9 mouse cellular contexts compared by ENCODE assay signal in the genomic region with DNA sequence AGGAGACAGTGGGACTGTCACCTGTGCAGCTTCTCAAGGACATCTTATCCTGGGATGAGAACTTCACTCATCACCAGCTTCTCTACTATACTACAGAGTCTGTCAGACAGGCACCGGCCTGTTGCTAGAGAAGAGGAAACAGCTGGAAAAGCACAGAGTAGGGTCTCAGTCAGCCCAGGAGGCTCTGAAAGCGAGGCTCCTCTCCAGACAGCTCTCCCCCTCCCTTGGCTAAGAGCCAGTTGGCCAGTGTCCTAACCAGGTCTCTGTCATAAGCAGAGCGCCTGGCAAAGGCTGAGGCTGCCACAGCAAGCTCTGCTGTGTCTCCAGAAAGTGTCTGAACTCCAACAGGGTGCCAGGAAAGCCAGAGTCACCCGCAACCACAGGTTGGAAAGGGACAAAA. TPM values are rescaled to one million over a fixed set of nuclear protein-coding genes. Genes with fewer than 3 reads are reported as not detected.
DNase-seq lines count a peak whose midpoint lies in the region; ATAC-seq and TF ChIP-seq lines count a peak whose summit lies in the region.
"Had no signal": no experiment of that assay in that cellular context is flagged by ENCODE, and none has a peak within 500 bp of the region (broad histone marks: within the 10 kb centered on the region; RNA-seq: fewer than 3 reads in every experiment).

No protein-coding gene starts in this region.

- no peak overlapping the region for H3K4me3 ChIP-seq in forebrain, postnatal 0 days (ENCODE audit: low read depth, low read length)
- H3K4me3 ChIP-seq in neural tube, embryonic 14.5 days (ENCODE audit: low read depth, low read length), result no peak overlapping the region

- no peaks in the 10 kb centered on the region for H3K9me3 ChIP-seq in forebrain, postnatal 0 days (ENCODE audit: low read length)
- H3K9me3 ChIP-seq in neural tube, embryonic 14.5 days (ENCODE audit: control insufficient read depth, low read length), result no peaks in the 10 kb centered on the region

- peak; percentile 79 for DNase-seq in kidney, postnatal 10 days
- no peak for DNase-seq in kidney, adult 8-10 months
- peak; percentile 68 for DNase-seq in retina, postnatal 1 day
- no peak for DNase-seq in retina, embryonic 14.5 days (ENCODE audit: low spot score)
- DNase-seq in forebrain, postnatal 0 days, result no peak
- no peak for DNase-seq in gastrocnemius, postnatal 10 days

- H3K4me1 ChIP-seq in forebrain, postnatal 0 days (ENCODE audit: insufficient read depth), result peaks cover 9% of the 10 kb centered on the region
- peaks cover 14% of the 10 kb centered on the region; the same call in 1 of the 2 replicates for H3K4me1 ChIP-seq in neural tube, embryonic 14.5 days (ENCODE audit: control insufficient read depth, insufficient read depth, low read length)

- H3K4me2 ChIP-seq in forebrain, postnatal 0 days (ENCODE audit: low read depth), result no peak overlapping the region
- no peak overlapping the region for H3K4me2 ChIP-seq in neural tube, embryonic 14.5 days (ENCODE audit: low read depth, low read length)

- TF ChIP-seq CTCF in forebrain, postnatal 0 days (IDR thresholded peaks at IDR 0.05; ENCODE audit: low read depth), result no peak

- no peaks in the 10 kb centered on the region for H3K27me3 ChIP-seq in forebrain, postnatal 0 days (ENCODE audit: insufficient read depth, low read length)
- no peaks in the 10 kb centered on the region for H3K27me3 ChIP-seq in neural tube, embryonic 14.5 days (ENCODE audit: control insufficient read depth, insufficient read depth, low read length)

- no peak overlapping the region for H3K9ac ChIP-seq in forebrain, postnatal 0 days
- H3K9ac ChIP-seq in neural tube, embryonic 14.5 days (replicated peaks; ENCODE audit: low read depth, low read length), result no peak overlapping the region

- peak; percentile 40 for ATAC-seq in forebrain, postnatal 0 days
- peak; percentile 74; the same call in 1 of the 2 replicates for ATAC-seq in neural tube, embryonic 14.5 days (ENCODE audit: low read depth)
- no peak for ATAC-seq in megakaryocyte-erythroid progenitor cell, adult 5-6 weeks (replicated peaks; ENCODE audit: low FRiP score, low TSS enrichment, poor library complexity, severe bottlenecking)

- WGBS in forebrain, postnatal 0 days, result 33% methylated on average over 4 of the region's 4 CpGs
- 44% methylated on average over 4 of the region's 4 CpGs for WGBS in neural tube, embryonic 14.5 days

- H3K27ac ChIP-seq in forebrain, postnatal 0 days (ENCODE audit: low read depth, low read length), result no peak overlapping the region
- H3K27ac ChIP-seq in neural tube, embryonic 14.5 days (ENCODE audit: low read depth, low read length), result no peak overlapping the region

- H3K36me3 ChIP-seq in forebrain, postnatal 0 days (ENCODE audit: insufficient read depth), result no peaks in the 10 kb centered on the region
- no peaks in the 10 kb centered on the region for H3K36me3 ChIP-seq in neural tube, embryonic 14.5 days (ENCODE audit: control insufficient read depth, insufficient read depth, low read length)

RNA-seq across cellular contexts. Expression of a gene that starts 3.4 kb away (rescaled TPM):
- 0.33 and 1.5 TPM in 2 replicates for total RNA-seq in forebrain, postnatal 0 days (2014; rRNA removed)
- 0.14 and 0.21 TPM in 2 replicates for polyA plus RNA-seq in forebrain, postnatal 0 days (2015; fragmentation: Nextera tagmentation; extraction: Ambion mirVana)
- polyA plus RNA-seq in neural tube, embryonic 14.5 days (2014; fragmentation: Nextera tagmentation; extraction: Ambion mirVana), result 0.31 TPM in 1 of 2 replicates, not detected in the other
- 0.81 and 2.2 TPM in 2 replicates for total RNA-seq in megakaryocyte-erythroid progenitor cell, adult 5-6 weeks (2014; fragmentation: Nextera tagmentation)
- 1.2 TPM in 2 replicates for total RNA-seq in megakaryocyte-erythroid progenitor cell, adult 5-6 weeks (2017)
- total RNA-seq in gastrocnemius, postnatal 10 days (2021), result 1 to 10 TPM; 1.2 to 2.7 TPM
- total RNA-seq: common myeloid progenitor, adult 5-6 weeks had no signal

RNA-seq across cellular contexts. Expression of a gene that starts 9.8 kb away (rescaled TPM):
- total RNA-seq in forebrain, postnatal 0 days (2014; rRNA removed), result 174 and 208 TPM in 2 replicates
- 121 and 165 TPM in 2 replicates for polyA plus RNA-seq in forebrain, postnatal 0 days (2015; fragmentation: Nextera tagmentation; extraction: Ambion mirVana)
- 91.4 and 94.6 TPM in 2 replicates for polyA plus RNA-seq in neural tube, embryonic 14.5 days (2014; fragmentation: Nextera tagmentation; extraction: Ambion mirVana)
- 4.4 and 8.0 TPM in 2 replicates for total RNA-seq in megakaryocyte-erythroid progenitor cell, adult 5-6 weeks (2014; fragmentation: Nextera tagmentation)
- total RNA-seq in megakaryocyte-erythroid progenitor cell, adult 5-6 weeks (2017), result 9.3 and 9.5 TPM in 2 replicates
- 100 to 1,000 TPM; 151 to 185 TPM for total RNA-seq in gastrocnemius, postnatal 10 days (2021)

RNA-seq across cellular contexts. Expression of a gene that starts 55.6 kb away (rescaled TPM):
- 17.1 and 22.1 TPM in 2 replicates for total RNA-seq in forebrain, postnatal 0 days (2014; rRNA removed)
- polyA plus RNA-seq in forebrain, postnatal 0 days (2015; fragmentation: Nextera tagmentation; extraction: Ambion mirVana), result 6.7 and 9.5 TPM in 2 replicates
- polyA plus RNA-seq in neural tube, embryonic 14.5 days (2014; fragmentation: Nextera tagmentation; extraction: Ambion mirVana), result 14.5 and 15.2 TPM in 2 replicates
- total RNA-seq in megakaryocyte-erythroid progenitor cell, adult 5-6 weeks (2014; fragmentation: Nextera tagmentation), result 39.5 and 44.6 TPM in 2 replicates
- total RNA-seq in megakaryocyte-erythroid progenitor cell, adult 5-6 weeks (2017), result 16.6 and 17.1 TPM in 2 replicates
- total RNA-seq in gastrocnemius, postnatal 10 days (2021), result 10 to 100 TPM in 1 of 2 experiments, 1 to 10 TPM in 1; 9.7 to 14.1 TPM

RNA-seq across cellular contexts. Expression of a gene that starts 56.2 kb away (rescaled TPM):
- 15.5 and 15.6 TPM in 2 replicates for total RNA-seq in forebrain, postnatal 0 days (2014; rRNA removed)
- polyA plus RNA-seq in forebrain, postnatal 0 days (2015; fragmentation: Nextera tagmentation; extraction: Ambion mirVana), result 13.7 and 16.4 TPM in 2 replicates
- polyA plus RNA-seq in neural tube, embryonic 14.5 days (2014; fragmentation: Nextera tagmentation; extraction: Ambion mirVana), result 1.9 and 4.0 TPM in 2 replicates
- 174 and 211 TPM in 2 replicates for total RNA-seq in megakaryocyte-erythroid progenitor cell, adult 5-6 weeks (2014; fragmentation: Nextera tagmentation)
- 112 and 174 TPM in 2 replicates for total RNA-seq in megakaryocyte-erythroid progenitor cell, adult 5-6 weeks (2017)
- 10 to 100 TPM; 10.7 to 18.2 TPM for total RNA-seq in gastrocnemius, postnatal 10 days (2021)

Comparison
In these comparisons a context has a peak if more than half of its experiments do, and no peak if none do; other contexts are left out.
1. DNase-seq: peak in kidney, postnatal 10 days (single experiment) and retina, postnatal 1 day (single experiment); none in kidney, adult 8-10 months (0 of 2), retina, embryonic 14.5 days (single experiment), forebrain, postnatal 0 days (single experiment) and gastrocnemius, postnatal 10 days (single experiment).
2. RNA of a gene that starts 9.8 kb away (total RNA-seq): 174 to 208 TPM in forebrain, postnatal 0 days and 151 to 185 TPM in gastrocnemius, postnatal 10 days; 4.4 to 9.5 TPM in megakaryocyte-erythroid progenitor cell, adult 5-6 weeks; every median in the first group is over 10 times any median in the second.